Mouse (Mus musculus): ENCODE results near the gene Ap2b1.

The Ap2b1 gene

DNA sequence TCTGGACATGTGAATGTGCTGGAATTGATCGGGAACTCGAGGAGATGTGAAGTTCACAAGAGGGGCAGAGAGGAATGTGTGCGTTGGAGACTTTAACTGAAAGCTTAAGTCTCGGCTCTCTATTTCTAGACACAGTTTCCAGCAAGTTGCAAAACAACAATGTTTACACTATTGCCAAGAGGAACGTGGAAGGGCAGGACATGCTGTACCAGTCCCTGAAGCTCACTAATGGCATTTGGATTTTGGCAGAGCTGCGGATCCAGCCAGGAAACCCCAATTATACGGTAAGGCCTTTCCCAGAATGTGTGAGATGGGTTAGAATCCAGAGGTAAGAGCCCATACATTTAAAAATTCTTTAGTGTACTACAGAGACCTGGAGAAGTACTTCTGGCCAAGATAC, 98.8 kb downstream of the Ap2b1 start:
- DNase-seq (ENCODE audit: extremely low spot score): no peak

DNA sequence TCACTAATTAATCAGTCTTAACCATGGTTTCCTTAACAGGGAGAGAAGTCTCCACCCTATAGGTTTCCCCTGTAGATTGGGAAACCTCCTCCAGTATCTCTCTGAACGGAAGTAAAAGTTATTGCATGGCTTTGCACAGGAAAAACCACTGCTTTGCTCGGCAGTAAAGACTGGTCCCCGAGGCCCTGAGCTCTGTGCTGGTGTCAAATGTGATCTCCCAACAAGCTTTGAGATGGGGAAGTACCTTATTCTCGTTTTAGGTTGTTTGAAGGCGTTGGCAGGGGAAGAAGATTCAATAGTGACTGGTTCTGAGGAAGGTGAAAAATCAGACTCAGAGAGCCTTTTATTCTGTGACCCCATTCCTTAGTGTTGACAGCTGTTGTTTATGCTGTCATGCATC, 99.9 kb downstream of the Ap2b1 start:
- no peak for DNase-seq (ENCODE audit: extremely low spot score)

DNA sequence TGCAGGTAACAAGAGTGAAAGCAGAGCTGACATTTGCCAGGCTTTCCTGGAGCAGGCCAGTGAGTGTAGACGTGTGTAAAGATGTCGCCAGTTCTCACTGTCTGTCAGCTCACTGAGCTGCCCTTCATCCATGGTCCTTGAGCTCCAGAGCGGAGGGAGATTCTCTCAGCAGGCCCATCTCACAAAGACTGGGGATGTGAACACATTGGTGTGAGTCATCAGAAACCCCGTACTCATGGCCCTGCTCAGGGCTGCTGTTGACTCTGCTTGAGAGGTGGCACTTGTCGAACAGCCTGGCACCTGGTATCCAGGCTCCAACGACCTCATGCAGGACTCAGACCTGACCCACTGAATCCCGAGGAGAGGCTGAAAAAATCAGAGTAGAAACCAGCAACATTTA, 105.0 kb downstream of the Ap2b1 start:
- no peak for DNase-seq (ENCODE audit: extremely low spot score)

GRCm38 (mm10) chr11:83406391-83406790, 107.6 kb downstream of the Ap2b1 start:
- DNase-seq (ENCODE audit: extremely low spot score): no peak

GRCm38 (mm10) chr11:83408242-83408641, 109.4 kb downstream of the Ap2b1 start:
- DNase-seq (ENCODE audit: extremely low spot score): no peak

DNA sequence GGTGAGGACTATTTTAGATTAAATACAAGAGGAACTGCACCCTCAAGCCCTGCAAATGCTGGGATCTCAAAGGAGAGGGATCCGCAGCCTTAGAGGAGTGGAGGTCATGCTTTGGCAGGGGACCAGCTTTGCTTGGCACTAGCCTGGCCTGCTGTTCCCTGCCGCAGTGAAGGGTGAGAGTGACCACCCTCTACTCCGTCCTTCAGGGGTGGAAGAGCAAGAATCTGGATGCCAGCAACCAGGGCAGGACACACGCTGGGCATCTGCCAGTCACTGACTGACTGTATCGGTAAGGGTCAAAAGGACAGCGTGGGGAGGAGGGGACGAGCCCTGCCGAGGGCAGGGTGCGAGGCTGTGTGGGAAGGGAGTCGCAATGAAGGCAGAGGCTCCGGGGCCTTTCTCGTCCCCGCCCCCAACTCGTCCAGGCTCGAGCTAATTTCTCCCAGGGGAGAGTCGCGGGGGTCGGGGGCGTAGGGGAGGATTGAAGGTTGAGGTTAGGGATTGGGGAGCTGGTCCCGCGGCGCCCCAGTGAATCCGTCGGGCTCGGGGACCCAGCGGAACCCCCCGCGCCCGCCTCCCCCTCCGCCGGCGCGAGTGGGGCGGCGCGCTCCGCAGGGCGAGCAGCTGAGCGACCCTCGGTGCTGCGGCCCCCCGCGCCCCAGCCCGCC, 110.4 kb downstream of the Ap2b1 start, which contains the start of gene Rasl10b:
TSS of gene Rasl10b (plus strand) at position 51 of the 668 bp plus-strand sequence.
- peak; percentile 64 for DNase-seq (ENCODE audit: extremely low spot score)

- peak; percentile 42 for DNase-seq (ENCODE audit: extremely low spot score)
Measured at GRCm38 (mm10) chr11:83409792-83410291, 111.0 kb downstream of the Ap2b1 start.

- DNase-seq (ENCODE audit: extremely low spot score): no peak
Measured at GRCm38 (mm10) chr11:83410510-83410909, 111.7 kb downstream of the Ap2b1 start.

GRCm38 (mm10) chr11:83417080-83417479, 118.3 kb downstream of the Ap2b1 start:
- DNase-seq (ENCODE audit: extremely low spot score): peak; percentile 63

GRCm38 (mm10) chr11:83417708-83418107, 118.9 kb downstream of the Ap2b1 start:
- DNase-seq (ENCODE audit: extremely low spot score): no peak

- DNase-seq (ENCODE audit: extremely low spot score): no peak
Measured at GRCm38 (mm10) chr11:83418566-83418965, 119.7 kb downstream of the Ap2b1 start.

GRCm38 (mm10) chr11:83420338-83420737, 121.5 kb downstream of the Ap2b1 start:
- DNase-seq (ENCODE audit: extremely low spot score): no peak

GRCm38 (mm10) chr11:83421305-83421704, 122.5 kb downstream of the Ap2b1 start:
- DNase-seq (ENCODE audit: extremely low spot score): peak; percentile 69

DNA sequence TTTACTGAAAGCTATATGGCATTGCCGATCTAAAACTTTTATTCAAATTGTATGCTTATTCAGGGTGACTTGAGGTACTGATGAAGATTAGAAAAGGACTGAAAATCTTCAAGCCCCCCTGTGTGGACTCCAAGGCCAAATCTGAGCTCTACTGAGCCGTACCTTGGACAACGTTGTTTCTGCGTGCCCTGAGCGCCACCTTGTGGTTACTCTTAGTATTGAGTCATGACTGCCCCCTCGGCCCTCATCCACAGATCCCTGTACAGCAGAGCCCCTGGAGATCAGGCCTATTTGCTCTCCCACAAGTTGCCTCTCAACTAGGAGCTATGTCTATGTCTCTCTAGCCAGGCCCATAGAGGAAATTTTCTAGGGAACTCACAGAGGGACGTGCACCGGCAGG, 125.9 kb downstream of the Ap2b1 start:
- peak; percentile 72 for DNase-seq (ENCODE audit: extremely low spot score)

GRCm38 (mm10) chr11:83426964-83427363, 128.1 kb downstream of the Ap2b1 start:
- DNase-seq (ENCODE audit: extremely low spot score): no peak

GRCm38 (mm10) chr11:83429355-83429754, 130.5 kb downstream of the Ap2b1 start, which contains the start of gene Gas2l2:
Gene Gas2l2 (minus strand): TSS chr11:83429455.
- DNase-seq (ENCODE audit: extremely low spot score): no peak

- DNase-seq (ENCODE audit: extremely low spot score): no peak
Measured at GRCm38 (mm10) chr11:83432533-83432932, 133.7 kb downstream of the Ap2b1 start.

GRCm38 (mm10) chr11:83437377-83437776, 138.6 kb downstream of the Ap2b1 start, which contains the start of gene 1700020L24Rik:
Gene 1700020L24Rik (plus strand): TSS chr11:83437677.
- DNase-seq (ENCODE audit: extremely low spot score): no peak

DNA sequence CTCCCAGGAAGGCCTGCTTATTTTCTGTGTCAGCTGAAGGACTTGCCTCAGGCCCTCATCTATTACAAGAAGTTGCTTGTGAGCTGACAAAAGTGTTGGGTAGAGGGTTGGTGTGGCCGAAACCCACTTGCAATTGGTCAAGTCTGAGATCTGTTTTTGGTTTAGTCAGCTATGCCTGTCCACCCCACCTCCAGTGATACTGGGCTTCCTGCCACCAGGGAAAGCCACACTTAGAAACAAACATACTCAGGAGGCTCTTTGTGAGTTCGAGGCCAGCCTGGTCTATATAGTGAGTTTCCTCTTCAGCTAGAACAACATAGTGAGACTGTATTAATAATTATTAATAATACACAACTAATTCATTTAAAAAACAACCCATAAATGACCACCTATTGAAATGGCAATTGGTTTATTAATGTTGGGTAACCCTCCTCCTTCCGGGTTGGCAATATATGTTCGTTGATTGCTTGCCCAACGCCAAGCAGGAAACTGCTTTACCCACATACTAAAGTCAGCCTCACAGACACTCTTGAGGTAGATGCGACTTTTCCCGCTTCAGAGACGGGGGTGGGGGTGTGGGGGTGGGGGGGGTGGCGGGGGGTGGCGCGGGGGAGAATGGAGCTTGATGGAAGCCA, 140.7 kb downstream of the Ap2b1 start:
- DNase-seq (ENCODE audit: extremely low spot score): no peak

GRCm38 (mm10) chr11:83440081-83441064, 141.5 kb downstream of the Ap2b1 start:
- peak; percentile 88 for DNase-seq (ENCODE audit: extremely low spot score)

GRCm38 (mm10) chr11:83441235-83441634, 142.4 kb downstream of the Ap2b1 start:
- DNase-seq (ENCODE audit: extremely low spot score): no peak
